Mouse (Mus musculus) megakaryocyte, embryonic 14.5 days (primary cell): ENCODE data around the gene Rnf40.

Source experiments
- FLI1 ChIP-seq: IDR thresholded peaks from 2 replicates; pipeline ENCODE4 v1.6.1; 2012; ENCODE audit warnings: low read length, inconsistent platforms, mixed read lengths
- GATA1 ChIP-seq: IDR thresholded peaks from 3 replicates; pipeline ENCODE4 v1.6.1; 2012; ENCODE audit warnings: mixed read lengths, low read length, inconsistent platforms, borderline replicate concordance

- TF ChIP-seq GATA1 (no peak), FLI1 (no peak)
Observed at GRCm38 (mm10) chr7:127573503-127574008, 15.0 kb upstream of the Rnf40 start.
